Mouse (Mus musculus): ENCODE measurements at regions not wholly inside any gene's neighbourhood (a gene's known extent, or its start where the extent isn't known, plus 50 kb on each side); places are given as distances from the start of the nearest gene placed in this dataset.

- no peak for ATAC-seq (ENCODE audit: extremely low read depth, insufficient number of reproducible peaks, low FRiP score, poor library complexity, severe bottlenecking)
Measured at GRCm38 (mm10) chr10:43764581-43764980, 137.0 kb downstream of the Qrsl1 start.

- ATAC-seq (ENCODE audit: extremely low read depth, insufficient number of reproducible peaks, low FRiP score, poor library complexity, severe bottlenecking) = no peak
Measured at GRCm38 (mm10) chr10:43765275-43765674, 136.3 kb downstream of the Qrsl1 start.

- ATAC-seq (ENCODE audit: extremely low read depth, insufficient number of reproducible peaks, low FRiP score, poor library complexity, severe bottlenecking) = no peak
Measured at GRCm38 (mm10) chr10:43765829-43766486, 135.6 kb downstream of the Qrsl1 start.

GRCm38 (mm10) chr10:43767961-43768726, 133.4 kb downstream of the Qrsl1 start:
- ATAC-seq (ENCODE audit: extremely low read depth, insufficient number of reproducible peaks, low FRiP score, poor library complexity, severe bottlenecking) = no peak

DNA sequence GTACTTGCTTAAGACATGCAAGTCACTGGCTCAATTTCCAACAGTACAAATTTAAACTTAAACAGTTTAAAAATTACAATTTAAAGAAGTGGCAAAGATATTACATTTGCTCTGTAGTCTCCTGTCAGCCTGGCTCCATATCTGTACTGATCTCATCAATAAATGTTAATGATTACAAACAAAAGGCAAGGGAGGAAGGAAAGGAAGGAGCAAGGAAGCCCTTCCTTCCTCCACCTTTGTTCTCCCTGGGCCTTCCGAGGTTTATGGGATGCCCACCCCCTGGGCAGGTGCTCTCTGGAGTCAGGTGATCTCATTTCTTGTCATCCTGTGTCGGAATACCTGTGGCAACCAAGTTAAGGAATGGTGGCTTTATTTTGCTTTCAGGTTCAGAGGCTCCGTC, 132.5 kb downstream of the Qrsl1 start:
- no peak for ATAC-seq (ENCODE audit: extremely low read depth, insufficient number of reproducible peaks, low FRiP score, poor library complexity, severe bottlenecking)

- ATAC-seq (ENCODE audit: extremely low read depth, insufficient number of reproducible peaks, low FRiP score, poor library complexity, severe bottlenecking) = no peak
Measured at GRCm38 (mm10) chr10:43775807-43776206, 125.7 kb downstream of the Qrsl1 start.

GRCm38 (mm10) chr10:43777612-43778600, 123.6 kb downstream of the Qrsl1 start:
- no peak for ATAC-seq (ENCODE audit: extremely low read depth, insufficient number of reproducible peaks, low FRiP score, poor library complexity, severe bottlenecking)

DNA sequence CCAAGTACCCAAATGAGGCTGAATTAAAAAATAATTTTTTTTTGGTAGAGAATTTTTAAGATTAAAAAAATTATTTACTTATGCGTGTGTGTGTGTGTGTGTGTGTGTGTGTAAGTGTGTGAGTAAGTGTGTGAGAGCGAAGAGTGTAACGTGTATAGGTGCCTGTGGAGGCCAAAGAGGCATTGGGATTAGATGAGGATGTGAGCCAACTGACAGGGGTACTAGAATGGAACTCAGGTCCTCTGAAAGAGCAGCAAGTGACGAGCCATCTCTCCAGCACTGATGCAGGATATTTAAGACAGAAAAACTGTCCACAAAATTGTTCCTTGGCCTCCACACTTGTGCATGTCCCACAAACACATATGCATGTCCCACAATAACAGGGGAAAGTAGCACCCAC, 121.0 kb downstream of the Qrsl1 start:
- no peak for ATAC-seq (ENCODE audit: extremely low read depth, insufficient number of reproducible peaks, low FRiP score, poor library complexity, severe bottlenecking)

- ATAC-seq (ENCODE audit: extremely low read depth, insufficient number of reproducible peaks, low FRiP score, poor library complexity, severe bottlenecking) = no peak
Measured at GRCm38 (mm10) chr10:43783304-43783703, 118.2 kb downstream of the Qrsl1 start.

DNA sequence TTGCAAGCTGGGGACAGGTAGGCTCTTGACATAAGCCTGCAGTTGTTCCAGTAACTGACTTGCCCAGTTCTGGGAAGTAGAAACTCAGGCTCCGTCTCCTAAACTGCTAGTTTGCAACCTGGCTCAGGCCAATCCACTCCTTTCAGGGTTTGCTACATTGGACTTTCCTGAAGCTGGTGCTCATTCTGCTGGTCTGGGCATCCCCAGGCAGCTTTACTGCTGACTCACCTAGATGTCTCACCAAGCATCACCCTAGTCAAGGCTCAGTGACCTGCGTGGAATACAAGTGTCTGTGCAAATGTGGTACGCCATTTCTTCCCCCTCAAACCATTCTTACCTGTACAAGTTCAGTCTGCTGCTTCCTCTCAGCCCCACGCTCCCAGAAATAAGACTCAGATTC, 110.8 kb downstream of the Qrsl1 start:
- ATAC-seq (ENCODE audit: extremely low read depth, insufficient number of reproducible peaks, low FRiP score, poor library complexity, severe bottlenecking) = no peak

- ATAC-seq (ENCODE audit: extremely low read depth, insufficient number of reproducible peaks, low FRiP score, poor library complexity, severe bottlenecking) = no peak
Measured at GRCm38 (mm10) chr10:43791525-43792021, 110.0 kb downstream of the Qrsl1 start.

DNA sequence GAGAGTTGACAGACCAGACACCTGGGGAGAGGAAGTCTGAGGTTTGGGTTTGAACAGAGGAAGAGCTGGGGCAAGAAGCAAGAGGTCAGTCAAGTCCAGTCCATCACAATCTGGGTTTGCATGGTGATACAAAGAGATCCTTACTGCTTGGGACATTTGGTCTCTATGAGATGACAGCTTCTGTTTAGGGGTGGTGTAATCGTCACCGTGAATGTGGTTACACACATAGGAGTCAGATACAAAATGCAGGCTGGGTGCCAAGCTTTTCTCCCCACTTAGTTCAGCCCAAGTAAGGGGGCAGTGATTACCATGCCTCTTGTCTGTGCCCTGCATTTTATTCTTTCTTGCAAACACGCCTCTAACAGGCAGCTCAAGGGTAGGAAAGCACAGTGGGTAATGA, 108.9 kb downstream of the Qrsl1 start:
- no peak for ATAC-seq (ENCODE audit: extremely low read depth, insufficient number of reproducible peaks, low FRiP score, poor library complexity, severe bottlenecking)

- no peak for ATAC-seq (ENCODE audit: extremely low read depth, insufficient number of reproducible peaks, low FRiP score, poor library complexity, severe bottlenecking)
Measured at GRCm38 (mm10) chr10:43794587-43794986, 107.0 kb downstream of the Qrsl1 start.

GRCm38 (mm10) chr10:43800077-43800476, 101.5 kb downstream of the Qrsl1 start:
- ATAC-seq (ENCODE audit: extremely low read depth, insufficient number of reproducible peaks, low FRiP score, poor library complexity, severe bottlenecking) = no peak

GRCm38 (mm10) chr10:43815291-43815690, 86.3 kb downstream of the Qrsl1 start:
- peak; percentile 62 for ATAC-seq (ENCODE audit: extremely low read depth, insufficient number of reproducible peaks, low FRiP score, poor library complexity, severe bottlenecking)

DNA sequence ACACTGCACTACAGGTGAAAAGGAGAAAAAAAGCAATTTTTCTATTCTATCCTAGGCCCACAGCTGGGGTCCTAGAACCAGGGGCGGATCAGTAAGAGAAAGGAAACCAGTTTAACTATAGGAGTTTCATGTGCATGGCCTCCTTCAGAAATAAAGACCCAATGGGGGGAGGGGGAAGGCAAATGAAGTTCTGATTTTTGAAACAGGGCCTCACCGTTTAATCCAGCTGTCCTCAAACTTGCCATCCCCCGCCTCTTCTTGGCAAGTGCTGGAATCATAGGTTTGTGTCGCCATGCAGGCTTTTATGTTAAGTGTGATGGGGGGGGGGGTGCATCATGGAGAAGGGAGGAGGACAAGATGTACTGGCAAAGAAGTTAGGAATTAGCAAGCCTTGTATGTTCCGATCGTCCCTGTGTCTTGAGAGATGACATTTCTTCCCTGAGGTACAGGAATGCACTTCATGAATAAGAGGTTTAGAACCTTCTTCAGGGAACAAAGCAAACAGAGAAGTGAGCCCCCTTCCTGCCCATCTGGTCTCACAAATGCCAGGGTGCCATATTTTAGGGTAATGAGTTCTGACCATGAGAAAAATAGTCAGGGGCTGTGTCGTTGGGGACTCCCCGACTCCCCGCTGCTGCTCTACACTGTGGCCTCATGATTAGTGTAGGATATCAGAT, 83.9 kb downstream of the Qrsl1 start:
- ATAC-seq (ENCODE audit: extremely low read depth, insufficient number of reproducible peaks, low FRiP score, poor library complexity, severe bottlenecking) = no peak

GRCm38 (mm10) chr10:43818623-43819022, 82.9 kb downstream of the Qrsl1 start:
- peak; percentile 49; the same call in 1 of the 2 replicates for ATAC-seq (ENCODE audit: extremely low read depth, insufficient number of reproducible peaks, low FRiP score, poor library complexity, severe bottlenecking)

DNA sequence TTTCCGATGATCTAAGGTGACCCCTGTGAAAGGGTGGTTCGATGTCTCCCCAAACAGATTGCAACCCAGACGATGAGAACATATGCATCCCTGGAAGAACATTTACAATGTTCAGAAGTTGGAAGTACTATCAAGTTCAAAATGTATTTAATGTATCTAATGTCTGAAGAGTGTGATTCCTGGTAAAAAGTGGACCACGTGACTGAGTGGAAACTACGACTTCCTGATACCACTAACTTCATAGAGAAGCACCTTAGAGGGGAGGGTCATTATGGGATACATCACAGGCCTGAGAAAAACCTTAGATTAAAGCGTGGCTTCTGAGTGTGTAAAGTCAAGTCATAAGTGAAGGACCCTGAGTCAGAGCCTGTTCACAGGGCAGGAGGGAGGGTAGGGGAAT, 82.1 kb downstream of the Qrsl1 start:
- ATAC-seq (ENCODE audit: extremely low read depth, insufficient number of reproducible peaks, low FRiP score, poor library complexity, severe bottlenecking) = no peak

- ATAC-seq (ENCODE audit: extremely low read depth, insufficient number of reproducible peaks, low FRiP score, poor library complexity, severe bottlenecking) = no peak
Measured at GRCm38 (mm10) chr10:43822615-43823014, 78.9 kb downstream of the Qrsl1 start.

Data from neutrophil, adult 5-6 weeks (primary cell).